Mouse (Mus musculus) v-Abl transformed pro-B cells (cell line): Measurements from ENCODE around the gene Ly9.

Experiments used
- in situ Hi-C, 2 experiments: fragments of 400-800 bp; cut with MboI; formaldehyde crosslinking; loops; one replicate each; pipeline ENCODE4 v1.15.1; 2025; ENCODE audit not compliant: unreplicated experiment in 2 of 2

Ly9 gene

GRCm38 (mm10) chr1:171606656-171607055 lies 554 bp downstream of the Ly9 start:
- in situ Hi-C loops = loop anchor here (5.0 to 25.0 kb wide), 3 partner anchors 51 to 244 kb away; partner anchors contain the start of genes Klhdc9 (in 2 of the 2) and Nectin4 (in 2 of the 2)

DNA sequence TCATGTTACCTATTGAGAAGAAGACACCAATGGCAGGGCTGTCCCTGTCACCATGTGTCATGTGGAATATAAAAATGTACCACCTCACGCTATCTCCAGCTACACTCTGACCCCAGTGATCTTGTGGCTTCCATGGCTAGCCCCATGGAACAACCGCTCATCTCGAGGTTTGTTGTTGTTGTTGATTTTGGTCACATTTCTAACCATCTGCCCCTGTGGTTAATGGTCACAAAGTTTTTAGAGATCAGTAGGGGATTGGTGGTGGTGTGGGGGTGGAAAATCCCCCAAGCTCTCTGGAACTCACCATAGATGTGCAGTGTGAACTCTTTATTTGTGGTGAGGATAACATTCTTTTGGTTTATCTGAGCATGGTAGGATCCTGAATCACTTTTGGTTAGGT lies 2.5 kb downstream of the Ly9 start:
- in situ Hi-C loops = loop anchor here (5.0 to 25.0 kb wide), 3 partner anchors 53 to 242 kb away; partner anchors contain the start of genes Klhdc9 (in 2 of the 2) and Nectin4 (in 2 of the 2)

DNA sequence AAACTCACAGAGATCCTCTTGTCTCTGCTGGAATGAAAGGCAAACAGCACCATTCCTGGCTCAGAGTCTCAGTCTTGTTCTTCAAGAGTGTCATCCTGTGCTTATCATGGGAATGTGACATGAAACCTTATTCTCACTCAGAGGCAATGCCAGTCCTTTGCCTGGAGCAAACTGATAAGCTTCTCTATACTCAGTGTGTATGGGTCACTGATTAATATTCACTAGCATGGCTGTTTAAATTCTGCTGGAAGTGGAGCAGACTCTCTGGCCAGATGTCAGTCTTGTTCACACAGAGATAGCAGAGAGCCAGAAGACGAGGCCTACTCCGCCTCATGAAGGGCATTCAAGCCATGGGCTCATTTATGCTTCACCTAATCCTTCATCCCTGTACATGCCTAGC lies 22.6 kb downstream of the Ly9 start:
- in situ Hi-C loops = loop anchor here in 1 of 2 experiments (25.0 kb wide), 1 partner anchor 97 kb away; no protein-coding TSS in a partner anchor

GRCm38 (mm10) chr1:171577168-171577567 lies 30.0 kb downstream of the Ly9 start:
- in situ Hi-C loops = loop anchor here in 1 of 2 experiments (25.0 kb wide), 1 partner anchor 90 kb away; no protein-coding TSS in a partner anchor

GRCm38 (mm10) chr1:171568436-171568835 lies 38.8 kb downstream of the Ly9 start:
- in situ Hi-C loops = loop anchor here (5.0 to 25.0 kb wide), 4 partner anchors 36 to 1356 kb away; partner anchors contain the start of gene Uhmk1 (in 1 of the 2)

GRCm38 (mm10) chr1:171566777-171567176 lies 40.4 kb downstream of the Ly9 start:
- in situ Hi-C loops = loop anchor here (5.0 to 25.0 kb wide), 4 partner anchors 34 to 1354 kb away; partner anchors contain the start of gene Uhmk1 (in 1 of the 2)

- in situ Hi-C loops = loop anchor here (5.0 to 25.0 kb wide), 4 partner anchors 34 to 1354 kb away; partner anchors contain the start of gene Uhmk1 (in 1 of the 2)
These were observed 41.3 kb downstream of the Ly9 start for GRCm38 (mm10) chr1:171565888-171566287.

GRCm38 (mm10) chr1:171564247-171564646 lies 43.0 kb downstream of the Ly9 start:
- in situ Hi-C loops = loop anchor here (10.0 to 25.0 kb wide), 2 partner anchors 49 to 1352 kb away; partner anchors contain the start of gene Uhmk1 (in 1 of the 2)

- in situ Hi-C loops = loop anchor here (10.0 to 25.0 kb wide), 2 partner anchors 48 to 1351 kb away; partner anchors contain the start of gene Uhmk1 (in 1 of the 2)
These were observed 44.2 kb downstream of the Ly9 start for GRCm38 (mm10) chr1:171563042-171563441.

DNA sequence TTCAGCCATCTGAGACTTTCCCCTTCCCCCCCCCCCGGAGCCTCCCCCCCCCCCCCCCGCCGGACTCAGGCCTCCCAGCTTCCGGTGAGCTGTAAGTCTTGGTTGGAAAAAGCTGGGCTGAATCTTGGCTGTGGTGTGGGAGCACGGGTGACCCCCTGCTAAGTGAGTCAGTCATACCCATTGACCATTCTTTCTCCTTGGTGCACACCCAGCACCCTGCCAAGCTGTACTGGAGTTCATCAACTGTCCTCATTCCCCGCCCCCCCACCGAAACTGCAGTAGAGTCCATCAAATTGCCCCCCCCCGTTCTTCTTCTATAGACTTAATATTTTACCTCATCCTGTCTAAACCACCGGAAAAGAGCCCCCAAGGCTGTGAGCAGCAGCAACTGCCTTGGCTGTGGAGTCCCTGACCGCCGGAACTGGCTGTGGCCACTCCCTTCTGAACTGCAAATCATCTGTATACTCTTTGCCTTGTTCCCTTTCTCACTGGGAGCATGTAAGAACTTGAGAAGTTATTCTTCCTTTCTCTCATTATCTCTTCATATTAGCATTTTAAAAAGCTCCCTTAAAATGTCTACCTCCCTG lies 45.5 kb downstream of the Ly9 start:
- in situ Hi-C loops = loop anchor here (10.0 to 25.0 kb wide), 2 partner anchors 47 to 1349 kb away; partner anchors contain the start of gene Uhmk1 (in 1 of the 2)

- in situ Hi-C loops = loop anchor here (10.0 to 25.0 kb wide), 2 partner anchors 46 to 1349 kb away; partner anchors contain the start of gene Uhmk1 (in 1 of the 2)
These were observed 46.0 kb downstream of the Ly9 start for GRCm38 (mm10) chr1:171561200-171561599.

DNA sequence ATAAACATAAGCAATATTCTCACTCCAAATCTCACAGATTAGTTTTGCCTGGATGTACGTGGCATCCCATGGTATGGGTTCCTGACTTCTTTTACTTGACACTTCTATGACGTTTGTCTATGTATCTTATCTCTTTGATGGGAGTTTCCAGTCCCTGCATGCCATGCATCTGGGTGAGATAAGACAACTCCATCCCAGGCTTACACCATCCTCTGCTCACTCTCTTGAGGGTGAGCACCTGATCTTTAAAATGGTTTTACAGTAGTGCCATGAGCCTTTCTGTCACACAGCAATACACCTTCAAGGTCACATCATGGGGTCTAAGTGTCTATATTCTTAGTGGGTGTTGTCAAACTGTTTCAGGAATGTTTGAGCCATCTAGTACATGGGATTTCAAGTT lies 46.9 kb downstream of the Ly9 start:
- in situ Hi-C loops = loop anchor here (10.0 to 25.0 kb wide), 2 partner anchors 45 to 1348 kb away; partner anchors contain the start of gene Uhmk1 (in 1 of the 2)

DNA sequence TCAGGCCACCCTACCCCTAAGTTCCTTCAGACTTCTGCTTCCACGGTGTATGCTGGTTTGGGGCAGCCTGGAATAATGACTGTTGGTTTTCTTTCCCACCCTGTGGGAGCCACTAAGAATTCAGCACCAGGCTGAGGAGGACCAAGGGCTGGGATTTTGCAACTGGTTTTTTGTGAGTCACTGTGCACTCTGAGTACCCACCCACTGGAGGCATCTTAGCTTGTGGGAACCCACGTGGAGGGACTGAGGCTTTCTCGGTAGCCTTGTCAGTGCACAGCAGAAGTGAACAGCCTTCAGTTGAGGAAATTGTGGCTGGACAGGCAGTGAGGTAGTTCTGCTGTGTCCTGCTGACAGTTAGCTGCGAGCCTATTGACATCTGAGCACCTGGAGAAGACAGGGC lies 48.3 kb downstream of the Ly9 start, which contains the start of gene Cd244a:
Cd244a (plus strand) TSS at position 296 of the 400 bp plus-strand sequence.
- in situ Hi-C loops = loop anchor here in 1 of 2 experiments (25.0 kb wide), 1 partner anchor 1347 kb away; the partner anchor contains the start of gene Uhmk1

GRCm38 (mm10) chr1:171558407-171558806 lies 48.8 kb downstream of the Ly9 start:
- in situ Hi-C loops = loop anchor here in 1 of 2 experiments (25.0 kb wide), 1 partner anchor 1346 kb away; the partner anchor contains the start of gene Uhmk1

DNA sequence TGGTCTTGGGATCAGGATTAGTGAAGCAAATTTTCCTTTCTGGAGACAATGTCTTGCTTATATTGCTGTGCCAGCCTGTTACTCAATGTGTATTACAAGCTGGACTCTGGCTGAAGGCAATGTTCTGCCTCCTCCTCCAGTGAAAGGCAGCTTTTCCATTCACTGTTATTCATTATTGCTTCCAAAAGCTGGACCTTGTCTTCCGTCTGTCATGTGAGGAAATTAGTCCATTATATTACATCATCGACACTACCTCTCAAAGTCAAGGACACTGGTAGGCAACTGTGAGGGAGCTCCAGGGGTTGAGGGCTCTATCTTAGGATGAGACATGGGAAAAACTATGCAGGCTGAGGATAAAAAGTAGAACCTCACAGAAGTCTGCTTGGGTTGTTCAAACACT lies 50.8 kb downstream of the Ly9 start:
- in situ Hi-C loops = loop anchor here in 1 of 2 experiments (25.0 kb wide), 1 partner anchor 1344 kb away; the partner anchor contains the start of gene Uhmk1

- in situ Hi-C loops = loop anchor here in 1 of 2 experiments (25.0 kb wide), 1 partner anchor 1341 kb away; the partner anchor contains the start of gene Uhmk1
These were observed 53.6 kb downstream of the Ly9 start for GRCm38 (mm10) chr1:171553359-171554341.

- in situ Hi-C loops = loop anchor here in 1 of 2 experiments (25.0 kb wide), 1 partner anchor 1340 kb away; the partner anchor contains the start of gene Uhmk1
These were observed 55.0 kb downstream of the Ly9 start for GRCm38 (mm10) chr1:171552230-171552629.

DNA sequence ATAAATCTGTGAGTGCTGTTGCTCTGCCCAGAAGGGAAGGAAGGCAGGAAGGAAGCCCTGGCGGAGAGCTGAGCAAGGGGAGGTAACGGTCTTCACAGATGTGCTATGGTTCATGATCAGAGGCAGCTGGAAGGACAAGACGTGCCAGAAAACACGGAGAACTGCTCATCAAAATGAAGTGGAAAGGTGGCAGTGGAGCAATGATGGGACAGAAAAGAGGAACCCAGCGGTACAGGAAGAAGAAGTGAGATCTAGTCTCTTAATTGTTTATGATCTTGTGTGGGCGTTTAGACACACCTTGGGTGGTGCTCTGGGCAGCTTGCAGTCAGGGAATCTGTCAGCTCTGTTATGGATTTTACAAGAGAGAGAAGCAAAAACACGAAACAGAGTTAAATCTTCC lies 55.9 kb downstream of the Ly9 start:
- in situ Hi-C loops = loop anchor here in 1 of 2 experiments (25.0 kb wide), 1 partner anchor 1339 kb away; the partner anchor contains the start of gene Uhmk1

GRCm38 (mm10) chr1:171540694-171541093 lies 66.5 kb downstream of the Ly9 start:
- in situ Hi-C loops = loop anchor here (25.0 kb wide), 3 partner anchors 1397 to 1847 kb away; no protein-coding TSS in a partner anchor
